Mouse (Mus musculus): ENCODE data around the gene Fads3. TPM values are rescaled to one million over a fixed set of nuclear protein-coding genes. Genes with fewer than 3 reads are reported as not detected.

Fads3 gene
- total RNA-seq, 2 experiments from 2014 or later, result 3.1 to 7.2 TPM

- DNase-seq, result no peak
These were observed 22.1 kb upstream of the Fads3 start for GRCm38 (mm10) chr19:10019214-10019760.

GRCm38 (mm10) chr19:10021981-10022380 is 19.4 kb upstream of the Fads3 start:
- no peak for DNase-seq

GRCm38 (mm10) chr19:10022414-10023303 is 18.7 kb upstream of the Fads3 start:
- no peak for DNase-seq

- DNase-seq, result no peak
These were observed 18.0 kb upstream of the Fads3 start for GRCm38 (mm10) chr19:10023304-10023758.

GRCm38 (mm10) chr19:10025169-10025875 is 16.0 kb upstream of the Fads3 start:
- peak; percentile 58 for DNase-seq

- no peak for DNase-seq
These were observed 11.6 kb upstream of the Fads3 start for GRCm38 (mm10) chr19:10029746-10030145.

GRCm38 (mm10) chr19:10033211-10033973 is 8.0 kb upstream of the Fads3 start:
- DNase-seq, result no peak

GRCm38 (mm10) chr19:10034356-10034755 is 7.0 kb upstream of the Fads3 start:
- DNase-seq, result no peak

GRCm38 (mm10) chr19:10034785-10035447 is 6.5 kb upstream of the Fads3 start:
- DNase-seq, result peak; percentile 59

GRCm38 (mm10) chr19:10037534-10037933 is 3.8 kb upstream of the Fads3 start:
- no peak for DNase-seq

GRCm38 (mm10) chr19:10038364-10038763 is 3.0 kb upstream of the Fads3 start:
- no peak for DNase-seq

- DNase-seq, result no peak
These were observed 2.5 kb upstream of the Fads3 start for GRCm38 (mm10) chr19:10038910-10039309.

GRCm38 (mm10) chr19:10039615-10040014 is 1.8 kb upstream of the Fads3 start:
- no peak for DNase-seq

- no peak for DNase-seq
These were observed 442 bp upstream of the Fads3 start for GRCm38 (mm10) chr19:10040866-10041387.

- DNase-seq, result no peak
These were observed 863 bp downstream of the Fads3 start for GRCm38 (mm10) chr19:10042232-10042631.

- DNase-seq, result no peak
These were observed 1.4 kb downstream of the Fads3 start for GRCm38 (mm10) chr19:10042816-10043215.

GRCm38 (mm10) chr19:10043643-10044042 is 2.3 kb downstream of the Fads3 start:
- no peak for DNase-seq

- no peak for DNase-seq
These were observed 4.3 kb downstream of the Fads3 start for GRCm38 (mm10) chr19:10045707-10046106.

- DNase-seq, result no peak
These were observed 5.0 kb downstream of the Fads3 start for GRCm38 (mm10) chr19:10046346-10046745.

GRCm38 (mm10) chr19:10046983-10047382 is 5.6 kb downstream of the Fads3 start:
- DNase-seq, result no peak

- no peak for DNase-seq
These were observed 8.2 kb downstream of the Fads3 start for GRCm38 (mm10) chr19:10049533-10049932.

Measured in gastrocnemius, postnatal 25 days (tissue).